Mouse (Mus musculus) gastrocnemius, postnatal 14 days (tissue): Measurements from ENCODE around the gene Ubqln1. TPM values are rescaled to one million over a fixed set of nuclear protein-coding genes. Genes with fewer than 3 reads are reported as not detected.

Experiments used
- DNase-seq: peaks from one replicate; pipeline ENCODE4 v3.0.0; 2021; ENCODE audit warnings: mixed read lengths
- intact Hi-C: fragments of 180-260 bp; cut with DNase I; formaldehyde crosslinking; loops from one replicate; pipeline ENCODE4 v1.15.1; 2025; ENCODE audit warnings: low total_unique reads
- total RNA-seq, 2 experiments: library from RNA; stranded (reverse); gene quantifications; 2 replicates each; pipeline ENCODE4 v1.2.3; 2021

Gene Ubqln1
- total RNA-seq, 2 experiments from 2014 or later: 40.7 to 43.2 TPM

- no peak for DNase-seq
- intact Hi-C loops: no loop called here
Measured at GRCm38 (mm10) chr13:58204202-58204601, 11.3 kb downstream of the Ubqln1 start.

- DNase-seq: no peak
- intact Hi-C loops: no loop called here
Measured at GRCm38 (mm10) chr13:58202903-58203302, 12.6 kb downstream of the Ubqln1 start.

- intact Hi-C loops: no loop called here
- no peak for DNase-seq
Measured at GRCm38 (mm10) chr13:58201908-58202307, 13.5 kb downstream of the Ubqln1 start.

- intact Hi-C loops: no loop called here
- DNase-seq: no peak
Measured at GRCm38 (mm10) chr13:58201343-58201742, 14.1 kb downstream of the Ubqln1 start.

GRCm38 (mm10) chr13:58197981-58198640 lies 17.3 kb downstream of the Ubqln1 start:
- intact Hi-C loops: no loop called here
- DNase-seq: no peak

- intact Hi-C loops: no loop called here
- DNase-seq: no peak
Measured at GRCm38 (mm10) chr13:58197211-58197610, 18.2 kb downstream of the Ubqln1 start.

- DNase-seq: no peak
- intact Hi-C loops: no loop called here
Measured at GRCm38 (mm10) chr13:58194908-58195307, 20.5 kb downstream of the Ubqln1 start.

- no peak for DNase-seq
- intact Hi-C loops: no loop called here
Measured at GRCm38 (mm10) chr13:58193221-58193620, 22.2 kb downstream of the Ubqln1 start.

GRCm38 (mm10) chr13:58192146-58192545 lies 23.3 kb downstream of the Ubqln1 start:
- no peak for DNase-seq
- intact Hi-C loops: no loop called here

GRCm38 (mm10) chr13:58191516-58191915 lies 23.9 kb downstream of the Ubqln1 start:
- no peak for DNase-seq
- intact Hi-C loops: no loop called here

- intact Hi-C loops: loop anchor here (5.0 kb wide), 1 partner anchor 43 kb away; no protein-coding TSS in a partner anchor
- DNase-seq: no peak
Measured at GRCm38 (mm10) chr13:58189473-58189872, 26.0 kb downstream of the Ubqln1 start.

GRCm38 (mm10) chr13:58188412-58188811 lies 27.0 kb downstream of the Ubqln1 start:
- intact Hi-C loops: loop anchor here (5.0 kb wide), 1 partner anchor 44 kb away; no protein-coding TSS in a partner anchor
- peak; percentile 84 for DNase-seq

GRCm38 (mm10) chr13:58187751-58188150 lies 27.7 kb downstream of the Ubqln1 start:
- DNase-seq: no peak
- intact Hi-C loops: loop anchor here (5.0 kb wide), 1 partner anchor 45 kb away; no protein-coding TSS in a partner anchor

GRCm38 (mm10) chr13:58186281-58186680 lies 29.2 kb downstream of the Ubqln1 start:
- intact Hi-C loops: loop anchor here (5.0 kb wide), 1 partner anchor 46 kb away; no protein-coding TSS in a partner anchor
- no peak for DNase-seq

GRCm38 (mm10) chr13:58184111-58184510 lies 31.3 kb downstream of the Ubqln1 start:
- DNase-seq: no peak
- intact Hi-C loops: no loop called here

- intact Hi-C loops: no loop called here
- no peak for DNase-seq
Measured at GRCm38 (mm10) chr13:58181607-58182551, 33.6 kb downstream of the Ubqln1 start.

- DNase-seq: peak; percentile 99
Measured at GRCm38 (mm10) chr13:58177511-58178208, 37.8 kb downstream of the Ubqln1 start.

GRCm38 (mm10) chr13:58176105-58176504 lies 39.3 kb downstream of the Ubqln1 start:
- intact Hi-C loops: no loop called here
- DNase-seq: no peak

More at GRCm38 (mm10) chr13:58177511-58178208, 37.8 kb downstream of the Ubqln1 start:
- intact Hi-C loops: no loop called here

- DNase-seq: no peak
- intact Hi-C loops: no loop called here
Measured at GRCm38 (mm10) chr13:58168119-58168518, 47.3 kb downstream of the Ubqln1 start.

GRCm38 (mm10) chr13:58163343-58163742 lies 52.1 kb downstream of the Ubqln1 start:
- intact Hi-C loops: no loop called here
- DNase-seq: no peak
